Mouse (Mus musculus) lung, embryonic 15.5 days (tissue): ENCODE data around the gene Mapk3. TPM values are rescaled to one million over a fixed set of nuclear protein-coding genes. Genes with fewer than 3 reads are reported as not detected.
A peak's percentile ranks its signal among the peaks of the same experiment; 100 is the strongest.

Experiments used
- ATAC-seq: fragments of 200-750 bp; cut with Nextera tagmentation; 2 replicates; pipeline ENCODE4 v1.8.0; 2017; ENCODE audit warnings: moderate number of reproducible peaks, borderline replicate concordance; ENCODE audit not compliant: low FRiP score, low TSS enrichment; ENCODE audit errors: extremely low read depth
- H3K27ac ChIP-seq: fragments of 300-500 bp; sonication (generic); 2 replicates; pipeline ENCODE4 v1.5.1; 2015; ENCODE audit warnings: moderate library complexity, mild to moderate bottlenecking, inconsistent platforms
- H3K27me3 ChIP-seq: fragments of 300-500 bp; sonication (generic); 2 replicates; pipeline ENCODE4 v1.6.1; 2015; ENCODE audit warnings: inconsistent platforms
- H3K36me3 ChIP-seq: fragments of 300-500 bp; sonication (generic); 2 replicates; pipeline ENCODE4 v1.6.1; 2015; ENCODE audit warnings: inconsistent platforms
- H3K4me1 ChIP-seq: fragments of 300-500 bp; sonication (generic); 2 replicates; pipeline ENCODE4 v1.6.1; 2015; ENCODE audit warnings: inconsistent platforms
- H3K4me2 ChIP-seq: fragments of 300-500 bp; sonication (generic); 2 replicates; pipeline ENCODE4 v1.6.1; 2015; ENCODE audit warnings: inconsistent platforms, mild to moderate bottlenecking, moderate library complexity
- H3K4me3 ChIP-seq: fragments of 300-500 bp; sonication (generic); 2 replicates; pipeline ENCODE4 v1.5.1; 2015; ENCODE audit warnings: mild to moderate bottlenecking, inconsistent platforms
- H3K9ac ChIP-seq: fragments of 300-500 bp; sonication (generic); 2 replicates; pipeline ENCODE4 v1.6.1; 2015; ENCODE audit warnings: inconsistent platforms
- H3K9me3 ChIP-seq: fragments of 300-500 bp; sonication (generic); 2 replicates; pipeline ENCODE4 v1.6.1; 2016; ENCODE audit warnings: inconsistent platforms
- WGBS: fragments of 180-500 bp; shearing (Covaris S2); methylation state at CpG from one replicate; pipeline ENCODE4 v1.1.7; 2015; 5-methylcytosine and 5-hydroxymethylcytosine counted together
- polyA plus RNA-seq: library from polyadenylated mRNA; unstranded; fragments of >200 nt; fragmentation: Nextera tagmentation; extraction: Ambion mirVana; gene quantifications from 2 replicates; pipeline ENCODE4 v1.2.1, GENCODE M21; 2015

Mapk3 gene
- polyA plus RNA-seq, 1 experiment from 2014 or later = 135 TPM

GRCm38 (mm10) chr7:126799050-126799467 is 39.7 kb downstream of the Mapk3 start:
- Histone ChIP-seq H3K36me3 (peaks cover 39% of the 10 kb centered on the region), H3K27ac (peak overlapping the region; percentile 99), H3K27me3 (no peaks in the 10 kb centered on the region), H3K9me3 (no peaks in the 10 kb centered on the region), H3K4me3 (peak overlapping the region; percentile 89), H3K4me1 (peaks cover 30% of the 10 kb centered on the region), H3K9ac (peak overlapping the region; percentile 92), H3K4me2 (peak overlapping the region; percentile 86)
- peak; percentile 97 for ATAC-seq
- WGBS = 0% methylated on average over 30 of the region's 36 CpGs

- Histone ChIP-seq H3K4me3 (peak overlapping the region; percentile 89), H3K36me3 (peaks cover 33% of the 10 kb centered on the region), H3K9me3 (no peaks in the 10 kb centered on the region), H3K4me1 (peaks cover 30% of the 10 kb centered on the region), H3K9ac (peak overlapping the region; percentile 76), H3K27me3 (no peaks in the 10 kb centered on the region), H3K27ac (peak overlapping the region; percentile 99), H3K4me2 (peak overlapping the region; percentile 86)
- WGBS = 3% methylated on average over 36 of the region's 38 CpGs
- ATAC-seq = peak; percentile 90
Measured at GRCm38 (mm10) chr7:126799468-126800268, 40.3 kb downstream of the Mapk3 start.

- H3K9me3 ChIP-seq = no peaks in the 10 kb centered on the region
- H3K27me3 ChIP-seq = no peaks in the 10 kb centered on the region
- ATAC-seq = no peak
- peaks cover 27% of the 10 kb centered on the region for H3K36me3 ChIP-seq
- peak overlapping the region; percentile 76 for H3K9ac ChIP-seq
- peak overlapping the region; percentile 86 for H3K4me2 ChIP-seq
- peak overlapping the region; percentile 99 for H3K27ac ChIP-seq
- H3K4me1 ChIP-seq = peaks cover 30% of the 10 kb centered on the region
- H3K4me3 ChIP-seq = peak overlapping the region; percentile 89
- WGBS = 56% methylated on average over 5 of the region's 5 CpGs
Measured at GRCm38 (mm10) chr7:126800269-126801056, 41.1 kb downstream of the Mapk3 start.

- H3K9me3 ChIP-seq = no peaks in the 10 kb centered on the region
- ATAC-seq = no peak
Measured at GRCm38 (mm10) chr7:126801057-126801422, 41.6 kb downstream of the Mapk3 start.

GRCm38 (mm10) chr7:126802134-126802889 is 42.9 kb downstream of the Mapk3 start:
- Histone ChIP-seq H3K36me3 (peaks cover 12% of the 10 kb centered on the region; the same call in 1 of the 2 replicates), H3K27me3 (no peaks in the 10 kb centered on the region), H3K9ac (no peak overlapping the region), H3K4me3 (no peak overlapping the region), H3K4me1 (peaks cover 25% of the 10 kb centered on the region), H3K4me2 (no peak overlapping the region), H3K27ac (no peak overlapping the region), H3K9me3 (no peaks in the 10 kb centered on the region)
- 80% methylated on average over 11 of the region's 11 CpGs for WGBS
- ATAC-seq = no peak

More at GRCm38 (mm10) chr7:126801057-126801422, 41.6 kb downstream of the Mapk3 start:
- peak overlapping the region; percentile 99; the same call in 1 of the 2 replicates for H3K27ac ChIP-seq
- H3K27me3 ChIP-seq = no peaks in the 10 kb centered on the region
- H3K36me3 ChIP-seq = peaks cover 24% of the 10 kb centered on the region
- H3K4me2 ChIP-seq = no peak overlapping the region
- H3K4me3 ChIP-seq = no peak overlapping the region
- WGBS = 89% methylated on average over 16 of the region's 16 CpGs
- peaks cover 30% of the 10 kb centered on the region for H3K4me1 ChIP-seq
- H3K9ac ChIP-seq = no peak overlapping the region

GRCm38 (mm10) chr7:126803181-126803580 is 43.8 kb downstream of the Mapk3 start:
- 82% methylated on average over 6 of the region's 6 CpGs for WGBS
- H3K4me2 ChIP-seq = no peak overlapping the region
- ATAC-seq = no peak
- no peak overlapping the region for H3K4me3 ChIP-seq
- no peak overlapping the region for H3K9ac ChIP-seq
- H3K27ac ChIP-seq = no peak overlapping the region
- peaks cover 10% of the 10 kb centered on the region; the same call in 1 of the 2 replicates for H3K36me3 ChIP-seq
- H3K9me3 ChIP-seq = no peaks in the 10 kb centered on the region
- H3K4me1 ChIP-seq = peaks cover 25% of the 10 kb centered on the region
- no peaks in the 10 kb centered on the region for H3K27me3 ChIP-seq

GRCm38 (mm10) chr7:126803751-126804150 is 44.4 kb downstream of the Mapk3 start:
- Histone ChIP-seq H3K27ac (no peak overlapping the region), H3K36me3 (peaks cover 10% of the 10 kb centered on the region; the same call in 1 of the 2 replicates), H3K27me3 (no peaks in the 10 kb centered on the region), H3K4me3 (no peak overlapping the region), H3K4me1 (peaks cover 29% of the 10 kb centered on the region), H3K4me2 (no peak overlapping the region), H3K9ac (no peak overlapping the region), H3K9me3 (no peaks in the 10 kb centered on the region)
- no peak for ATAC-seq

- no peaks in the 10 kb centered on the region for H3K27me3 ChIP-seq
- ATAC-seq = no peak
- H3K27ac ChIP-seq = peak overlapping the region; percentile 21
- WGBS = 52% methylated on average over 6 of the region's 6 CpGs
- no peaks in the 10 kb centered on the region for H3K9me3 ChIP-seq
- no peak overlapping the region for H3K4me3 ChIP-seq
- H3K36me3 ChIP-seq = peaks cover 10% of the 10 kb centered on the region; the same call in 1 of the 2 replicates
- H3K4me1 ChIP-seq = peaks cover 20% of the 10 kb centered on the region
- H3K4me2 ChIP-seq = peak overlapping the region; percentile 84; the same call in 1 of the 2 replicates
- no peak overlapping the region for H3K9ac ChIP-seq
Measured at GRCm38 (mm10) chr7:126806956-126807355, 47.6 kb downstream of the Mapk3 start.

- Histone ChIP-seq H3K36me3 (peaks cover 9% of the 10 kb centered on the region; the same call in 1 of the 2 replicates), H3K4me1 (peaks cover 20% of the 10 kb centered on the region), H3K27ac (peak overlapping the region; percentile 21), H3K27me3 (no peaks in the 10 kb centered on the region), H3K4me3 (peak overlapping the region; percentile 53; the same call in 1 of the 2 replicates), H3K4me2 (peak overlapping the region; percentile 84), H3K9ac (peak overlapping the region; percentile 53), H3K9me3 (no peaks in the 10 kb centered on the region)
- ATAC-seq = no peak
- WGBS = 55% methylated on average over 4 of the region's 4 CpGs
Measured at GRCm38 (mm10) chr7:126807405-126807804, 48.0 kb downstream of the Mapk3 start.

GRCm38 (mm10) chr7:126808703-126809455 is 49.5 kb downstream of the Mapk3 start:
- H3K4me3 ChIP-seq = peak overlapping the region; percentile 53
- peak; percentile 94 for ATAC-seq
- no peaks in the 10 kb centered on the region for H3K9me3 ChIP-seq
- peak overlapping the region; percentile 53 for H3K9ac ChIP-seq
- peaks cover 4% of the 10 kb centered on the region; the same call in 1 of the 2 replicates for H3K36me3 ChIP-seq
- peak overlapping the region; percentile 84 for H3K4me2 ChIP-seq
- H3K27ac ChIP-seq = peak overlapping the region; percentile 70
- no peaks in the 10 kb centered on the region for H3K27me3 ChIP-seq
- WGBS = under 1% methylated on average over 43 of the region's 43 CpGs
- peaks cover 27% of the 10 kb centered on the region for H3K4me1 ChIP-seq
